Mouse (Mus musculus): ENCODE results near the gene Siae.
A peak's percentile ranks its signal among the peaks of the same experiment; 100 is the strongest.

The Siae gene

GRCm38 (mm10) chr9:37541851-37542642, 13.5 kb upstream of the Siae start:
- DNase-seq, result no peak

GRCm38 (mm10) chr9:37543869-37544440, 11.5 kb upstream of the Siae start:
- no peak for DNase-seq

DNA sequence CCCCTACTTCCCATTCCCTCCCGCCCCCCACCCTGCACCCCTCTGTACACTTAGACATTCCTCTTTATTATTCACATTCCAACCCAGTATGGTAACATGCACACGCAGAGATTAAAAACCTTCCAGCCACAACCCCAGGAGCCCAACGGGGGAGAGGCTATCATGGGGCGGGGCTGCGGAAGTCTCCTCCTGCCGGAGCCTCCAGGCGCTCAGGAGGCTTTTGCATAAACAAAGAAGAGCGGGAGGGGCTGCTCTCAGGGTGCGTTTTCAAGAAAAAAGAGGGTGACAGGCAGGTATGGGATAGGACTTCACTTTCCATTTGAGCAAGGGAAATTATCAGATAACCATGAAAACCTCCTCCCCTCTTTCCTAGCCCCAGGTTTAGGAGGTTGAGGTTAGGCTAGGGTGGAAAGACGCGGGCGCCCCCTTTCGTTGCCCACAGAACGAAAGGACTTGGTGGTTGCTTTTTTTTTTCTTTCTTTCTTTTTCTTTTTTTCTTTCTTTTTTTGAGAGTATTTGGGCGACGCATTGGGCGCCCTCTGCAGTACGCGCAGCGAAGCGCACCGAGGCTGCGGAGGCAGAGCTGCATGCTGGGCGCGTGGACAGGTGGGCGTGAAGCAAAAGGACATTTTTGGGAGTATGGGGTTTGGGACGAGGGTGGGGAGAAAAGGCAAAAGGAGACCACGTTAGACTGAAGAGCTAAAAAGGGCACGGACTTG, 10.9 kb upstream of the Siae start:
- peak; percentile 67 for DNase-seq

DNA sequence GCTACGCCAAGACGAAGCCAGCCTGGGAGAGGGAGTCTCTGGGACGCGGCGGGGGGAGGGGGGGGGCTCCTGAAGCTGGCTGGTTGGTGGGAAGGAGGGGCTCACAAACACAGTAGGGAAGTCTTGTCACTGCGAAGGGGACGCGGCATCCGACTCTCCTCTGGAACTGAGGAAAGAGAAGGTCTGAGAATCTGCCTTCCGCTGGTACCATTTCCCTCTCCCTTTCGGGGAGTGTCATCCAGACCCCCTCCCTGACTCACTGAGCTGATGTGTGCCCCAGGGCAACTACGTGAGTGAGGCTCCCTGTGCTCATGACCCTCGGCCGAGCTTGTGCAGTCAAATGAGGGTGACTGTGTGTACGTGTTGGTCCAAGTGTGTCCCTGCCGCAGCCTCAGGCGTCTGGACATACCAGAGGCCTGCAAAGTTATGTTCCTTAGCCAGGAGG, 10.3 kb upstream of the Siae start:
- DNase-seq, result no peak

DNA sequence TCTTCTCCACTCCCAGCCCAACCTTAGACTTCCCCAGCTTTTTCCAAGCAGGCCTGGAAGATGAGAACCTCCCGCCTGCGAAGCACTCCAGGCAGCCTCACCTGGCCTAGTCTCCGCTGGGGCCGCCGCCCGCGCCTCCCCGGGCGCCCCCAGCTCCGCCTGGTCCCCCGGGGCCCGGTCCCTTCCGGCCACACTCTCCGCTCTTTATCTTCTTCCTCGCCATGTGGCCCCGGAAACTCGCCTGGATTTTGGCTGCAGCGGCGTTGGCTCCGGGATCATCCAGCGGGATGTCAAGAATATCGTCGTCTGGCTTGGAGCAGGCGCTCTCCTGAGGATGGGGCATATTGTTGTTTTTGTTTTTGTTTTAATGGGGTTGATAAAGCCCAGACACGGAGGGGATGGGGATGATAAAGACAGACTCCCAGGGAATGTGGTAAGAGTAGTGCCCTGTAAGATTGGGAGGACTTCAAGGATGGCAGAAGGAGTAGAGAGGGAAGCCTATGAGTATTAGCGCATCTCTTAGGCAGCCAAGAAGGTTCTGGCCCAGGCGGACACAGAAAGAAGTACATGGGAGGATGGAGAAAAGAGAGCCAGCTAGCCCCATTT, 9.5 kb upstream of the Siae start:
- no peak for DNase-seq

GRCm38 (mm10) chr9:37546889-37547288, 8.6 kb upstream of the Siae start:
- DNase-seq, result no peak

DNA sequence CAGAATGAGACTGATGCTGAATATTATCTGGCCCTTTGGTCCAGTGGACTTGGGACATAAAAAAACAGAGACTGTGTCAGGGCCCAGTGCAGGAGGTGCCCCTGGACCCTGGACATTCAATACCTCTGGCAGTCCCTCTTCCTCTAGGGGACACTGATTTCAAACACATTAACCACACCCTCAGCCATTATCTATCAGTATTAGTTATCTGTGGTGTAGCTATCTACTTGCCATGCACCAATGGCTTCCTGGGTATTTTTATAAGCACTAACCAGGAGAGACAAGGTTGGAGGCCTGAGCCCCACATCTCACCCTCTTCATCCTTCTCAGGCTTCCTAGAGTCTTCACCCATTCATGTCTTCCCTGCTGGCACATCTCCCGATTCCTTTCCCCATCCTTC, 5.1 kb upstream of the Siae start:
- no peak for DNase-seq

DNA sequence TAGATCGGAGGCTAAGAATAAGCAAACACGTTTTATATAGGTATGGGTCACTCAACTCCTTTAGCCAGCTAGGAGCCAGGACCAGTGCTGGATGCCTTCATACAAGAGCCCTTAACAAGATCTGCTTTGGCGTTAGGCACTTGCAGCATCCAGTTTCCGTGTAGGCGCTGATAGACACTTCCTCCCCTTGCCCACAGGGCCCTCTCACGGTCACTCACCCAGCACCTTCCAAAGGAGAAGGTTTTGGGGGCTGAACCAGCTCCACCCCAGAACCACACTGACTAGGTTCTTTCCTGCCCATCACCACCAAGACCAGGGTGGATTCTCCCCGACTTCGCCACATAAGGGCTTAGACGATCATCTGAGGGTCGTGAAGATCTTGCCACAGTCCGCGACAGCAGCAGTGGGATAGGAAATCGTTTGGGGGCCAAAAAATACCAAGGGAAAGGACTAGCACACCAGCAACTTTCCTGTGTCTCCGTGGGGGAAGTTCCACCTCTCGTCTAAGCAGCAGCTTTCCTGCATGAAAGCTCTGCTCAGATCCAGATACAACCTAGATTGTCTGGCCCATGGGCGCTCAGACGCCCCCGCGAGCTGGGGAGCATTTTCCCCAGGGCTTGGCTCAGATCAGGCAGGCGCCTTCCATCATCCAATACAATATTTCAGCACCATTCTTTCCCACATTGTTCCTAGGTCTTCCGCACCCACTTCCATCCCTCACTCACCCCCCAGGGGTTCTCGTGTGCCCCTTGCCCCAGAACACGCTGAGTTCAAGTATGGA, 3.6 kb upstream of the Siae start:
- no peak for DNase-seq

DNA sequence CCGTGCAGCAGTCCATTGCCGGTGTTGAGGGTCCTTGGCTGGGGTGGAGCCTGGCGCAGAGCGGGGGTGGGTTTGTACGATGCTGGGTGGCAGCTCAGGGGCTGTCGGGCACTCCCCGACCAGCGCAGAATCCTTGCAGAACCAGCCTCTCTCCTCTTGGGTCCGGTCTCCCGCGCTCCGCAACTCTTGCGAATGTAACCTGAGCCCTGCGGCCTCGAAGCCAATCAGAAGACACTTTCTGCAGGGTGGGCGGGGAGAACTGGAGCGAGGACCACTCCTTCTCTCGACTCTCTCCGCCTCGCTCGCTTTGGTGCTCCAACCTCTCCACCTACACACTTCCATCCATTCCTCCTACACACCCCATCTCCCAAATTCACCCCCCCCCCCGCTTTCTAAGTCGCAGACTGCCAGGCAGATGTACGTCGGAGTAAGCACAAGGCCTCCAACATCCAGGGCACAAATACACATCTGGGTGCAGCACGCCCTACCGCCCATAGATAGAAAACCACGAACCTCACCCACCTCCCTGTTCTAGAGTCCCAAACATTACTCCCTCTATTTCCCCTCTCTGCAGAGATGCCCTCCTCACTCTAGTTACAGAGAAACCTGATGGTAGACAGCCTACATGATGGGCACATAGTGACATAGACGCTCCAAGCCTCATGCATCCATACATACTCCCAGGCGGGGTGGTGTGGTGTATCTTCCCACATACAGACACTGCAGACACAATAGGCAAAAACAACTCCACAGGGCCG, 2.8 kb upstream of the Siae start, which contains the start of gene Nrgn:
Gene Nrgn, minus strand, starts transcription at position 369 of the 758 bp plus-strand sequence.
- DNase-seq, result no peak

- DNase-seq, result no peak
Observed at GRCm38 (mm10) chr9:37554279-37554678, 1.2 kb upstream of the Siae start.

GRCm38 (mm10) chr9:37556366-37556765, 868 bp downstream of the Siae start:
- no peak for DNase-seq

GRCm38 (mm10) chr9:37560617-37561016, 5.1 kb downstream of the Siae start:
- DNase-seq, result no peak

- no peak for DNase-seq
Observed at GRCm38 (mm10) chr9:37563805-37564204, 8.3 kb downstream of the Siae start.

DNA sequence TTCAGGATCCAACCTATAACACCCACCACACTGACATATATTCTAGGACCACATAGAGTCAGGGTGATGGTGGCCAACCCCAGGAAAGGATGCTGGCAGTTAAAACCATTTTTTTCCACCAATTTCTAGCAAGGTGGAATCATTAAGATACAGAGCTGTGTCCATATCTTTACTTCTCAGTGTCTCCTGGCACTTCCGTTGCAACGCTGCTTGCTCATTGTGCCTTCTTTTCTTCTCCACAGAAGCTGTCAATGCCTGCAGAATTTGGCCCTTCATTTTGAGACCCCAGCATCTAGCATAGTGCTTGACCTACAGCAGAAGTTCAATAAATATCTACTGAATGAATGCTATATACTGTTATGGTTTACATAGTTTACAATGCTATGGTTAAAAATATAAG, 11.5 kb downstream of the Siae start:
- no peak for DNase-seq

DNA sequence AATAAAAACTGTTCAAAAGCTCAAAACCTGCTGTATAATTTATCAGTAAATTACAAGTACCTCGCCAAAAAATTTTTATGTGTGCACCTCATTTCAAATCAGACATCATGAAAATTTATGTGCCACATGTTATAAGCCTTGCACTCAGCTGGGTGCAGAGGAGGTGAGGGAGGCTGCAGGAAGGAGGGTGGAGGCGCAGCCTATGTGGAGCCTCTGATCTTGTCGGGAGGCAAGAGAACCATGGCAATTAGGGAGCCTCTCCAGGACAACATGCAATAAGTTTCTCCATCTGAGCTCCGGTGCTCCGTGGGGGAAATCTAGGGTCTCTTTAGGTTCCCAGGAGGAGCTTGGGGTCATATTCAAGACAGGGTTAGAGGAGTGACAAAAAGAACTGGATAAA, 12.0 kb downstream of the Siae start:
- DNase-seq, result no peak

DNA sequence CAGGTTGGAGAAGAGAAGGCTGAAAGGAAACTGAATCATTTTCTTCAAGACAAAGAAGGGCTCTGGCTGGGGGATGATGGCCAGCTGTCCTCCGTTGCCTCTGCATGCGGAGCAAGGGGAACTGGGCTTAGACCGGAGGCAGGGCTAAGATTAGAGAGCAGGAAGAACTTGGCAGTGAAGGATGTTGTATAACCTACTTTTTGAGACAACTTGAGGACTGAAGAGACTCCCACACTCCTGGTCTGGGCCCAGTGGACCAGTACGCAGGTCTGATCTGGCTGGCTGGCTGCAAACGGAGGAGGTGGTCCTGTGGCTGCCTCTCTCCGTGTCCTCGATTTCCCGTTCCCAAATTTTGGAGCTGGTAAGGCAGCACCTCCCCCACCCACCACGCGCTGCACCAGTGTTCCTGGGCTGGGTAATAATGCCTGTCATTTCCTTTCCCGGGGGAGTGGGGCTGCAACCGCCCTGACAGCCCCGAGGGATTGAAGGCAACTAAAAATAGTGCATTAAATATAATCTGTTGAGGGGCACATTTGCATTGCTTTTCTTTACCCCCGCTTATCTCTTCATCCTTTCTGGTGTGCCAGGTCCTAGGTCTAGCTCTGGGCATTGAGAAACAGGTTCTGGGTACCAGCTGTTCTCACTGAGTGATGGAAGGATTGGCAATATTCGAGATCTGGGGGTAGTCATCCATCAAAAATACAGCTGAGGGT, 12.6 kb downstream of the Siae start:
- DNase-seq, result no peak

GRCm38 (mm10) chr9:37568605-37569214, 13.2 kb downstream of the Siae start:
- no peak for DNase-seq

DNA sequence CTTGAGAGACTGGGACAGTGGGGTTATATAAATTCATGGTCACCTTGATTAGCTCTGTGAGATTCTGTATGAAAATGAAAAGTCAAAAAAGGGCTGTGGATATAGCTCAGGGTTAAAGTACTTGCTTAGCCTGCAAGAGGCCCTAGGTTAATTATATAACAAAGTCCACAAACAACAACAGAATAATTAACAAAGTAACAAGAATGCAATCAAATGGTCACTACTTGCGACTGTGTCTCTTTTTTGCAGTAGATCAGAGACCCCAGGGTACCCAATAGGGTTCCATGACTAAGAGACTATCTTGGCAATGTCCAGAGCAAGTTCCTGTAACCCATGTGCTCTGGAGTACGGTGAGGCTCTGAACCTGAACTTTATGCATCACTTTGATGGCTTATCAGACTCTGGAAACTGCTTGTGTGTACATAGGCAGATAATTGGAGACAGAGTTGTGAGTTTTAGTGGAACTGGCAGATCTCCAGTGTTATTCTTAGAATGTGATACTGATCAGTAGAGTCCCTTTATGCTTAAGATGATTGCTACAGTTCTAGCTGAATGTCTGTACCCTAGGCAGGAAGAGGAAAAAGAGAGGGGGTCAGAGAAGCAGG, 13.8 kb downstream of the Siae start:
- no peak for DNase-seq

DNA sequence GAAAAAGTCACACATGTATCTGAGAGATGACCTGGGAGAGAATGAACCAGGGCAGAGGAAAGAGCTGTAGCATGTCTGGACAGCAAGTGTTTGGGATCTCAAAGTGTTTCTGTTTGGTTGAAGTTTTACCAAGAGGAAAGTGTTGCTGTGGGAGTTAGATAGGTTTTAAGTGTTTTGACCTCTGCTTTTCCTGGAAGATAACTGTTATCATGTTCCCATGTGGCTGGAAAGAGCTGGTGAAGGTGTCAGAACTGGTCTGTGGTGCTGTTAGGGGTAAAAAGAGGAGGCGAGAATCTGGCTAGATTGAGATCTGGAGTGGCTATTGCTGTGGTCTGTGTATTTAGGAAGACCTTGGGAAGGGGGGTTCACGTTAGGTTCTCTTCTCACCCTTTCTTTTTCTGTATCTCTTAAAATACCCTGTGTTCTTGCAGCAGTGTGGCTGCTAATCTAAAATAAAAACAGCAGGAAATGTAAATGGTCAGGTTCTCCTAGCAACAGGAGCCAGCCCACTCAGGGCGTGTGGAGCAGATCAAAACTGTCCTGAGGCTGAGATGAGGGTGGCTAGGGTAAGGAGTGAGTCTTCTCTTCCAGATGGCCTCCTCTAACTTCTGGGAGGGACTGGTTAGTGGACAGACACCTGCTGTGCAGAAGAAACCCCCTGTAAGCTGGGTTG, 16.8 kb downstream of the Siae start:
- DNase-seq, result no peak

- DNase-seq, result no peak
Observed at GRCm38 (mm10) chr9:37576436-37576930, 21.0 kb downstream of the Siae start.

Measured in cerebellum, adult 8-10 months (tissue).